13 mouse cellular contexts compared by ENCODE assay signal in the genomic region with DNA sequence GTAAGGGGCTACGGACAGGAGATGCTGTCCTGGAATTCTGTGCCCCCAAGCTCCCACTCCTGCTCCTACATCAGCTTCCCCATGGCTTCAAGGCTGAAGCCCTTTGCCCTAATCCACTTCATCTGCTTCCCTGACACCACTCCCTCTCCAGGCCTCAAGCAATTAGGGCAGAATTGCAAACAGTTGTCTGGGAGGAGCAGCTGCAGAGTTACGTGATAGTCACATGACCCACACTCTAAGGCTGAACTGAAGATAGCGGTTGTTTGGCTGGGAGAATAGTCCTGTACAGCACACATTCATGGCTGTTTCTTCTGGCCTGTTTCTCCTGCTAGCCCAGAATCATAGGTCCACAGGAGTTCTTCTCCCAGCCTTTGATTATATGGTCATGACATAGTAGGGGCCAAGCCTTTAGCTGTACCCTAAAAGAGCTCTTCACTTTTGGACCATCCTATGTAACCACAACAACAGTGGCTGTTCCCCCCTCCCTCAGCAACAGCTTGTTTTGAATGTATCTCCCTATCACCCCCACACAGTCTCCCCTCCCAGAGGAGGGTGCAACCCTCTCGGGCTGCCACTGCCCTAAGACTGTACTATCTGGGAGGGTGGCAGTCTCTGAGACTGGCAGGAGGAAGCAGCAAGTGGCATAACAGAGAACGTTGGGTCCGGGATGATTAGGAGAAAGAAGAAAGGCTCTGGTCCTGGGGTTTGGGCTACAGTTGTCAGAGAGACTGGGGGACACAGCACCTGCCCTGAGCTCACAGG. TPM values are rescaled to one million over a fixed set of nuclear protein-coding genes. Genes with fewer than 3 reads are reported as not detected.
A peak's percentile ranks its signal among the peaks of the same experiment; 100 is the strongest.
DNase-seq lines count a peak whose midpoint lies in the region; ATAC-seq and TF ChIP-seq lines count a peak whose summit lies in the region.
"Had no signal": no experiment of that assay in that cellular context is flagged by ENCODE, and none has a peak within 500 bp of the region (broad histone marks: within the 10 kb centered on the region; RNA-seq: fewer than 3 reads in every experiment).

No protein-coding gene starts in this region.

- H3K27me3 ChIP-seq in midbrain, postnatal 0 days (ENCODE audit: insufficient read depth, low read length): no peaks in the 10 kb centered on the region
- no peaks in the 10 kb centered on the region for H3K27me3 ChIP-seq in midbrain, embryonic 15.5 days (replicated peaks)
- no peaks in the 10 kb centered on the region for H3K27me3 ChIP-seq in embryonic facial prominence, embryonic 10.5 days (replicated peaks; ENCODE audit: low read depth, poor library complexity, severe bottlenecking)
- H3K27me3 ChIP-seq: kidney, embryonic 15.5 days had no signal

- TF ChIP-seq CTCF in midbrain, postnatal 0 days (IDR thresholded peaks at IDR 0.05): no peak

- H3K4me3 ChIP-seq in midbrain, postnatal 0 days (ENCODE audit: low read depth, low read length): no peak overlapping the region
- H3K4me3 ChIP-seq in midbrain, embryonic 15.5 days: no peak overlapping the region
- no peak overlapping the region for H3K4me3 ChIP-seq in embryonic facial prominence, embryonic 10.5 days
- H3K4me3 ChIP-seq: kidney, embryonic 15.5 days had no signal

- H3K4me1 ChIP-seq in midbrain, postnatal 0 days (ENCODE audit: insufficient read depth, low read length): no peaks in the 10 kb centered on the region
- peaks cover 3% of the 10 kb centered on the region; the same call in 1 of the 2 replicates for H3K4me1 ChIP-seq in midbrain, embryonic 15.5 days
- peaks cover 71% of the 10 kb centered on the region for H3K4me1 ChIP-seq in embryonic facial prominence, embryonic 10.5 days

- no peak for ATAC-seq in midbrain, postnatal 0 days (ENCODE audit: low FRiP score)
- no peak for ATAC-seq in midbrain, embryonic 15.5 days (replicated peaks)

- WGBS in midbrain, postnatal 0 days: 60% methylated on average over 6 of the region's 6 CpGs
- WGBS in midbrain, embryonic 15.5 days: 57% methylated on average over 6 of the region's 6 CpGs
- WGBS in embryonic facial prominence, embryonic 10.5 days: 50% methylated on average over 6 of the region's 6 CpGs
- 32% methylated on average over 6 of the region's 6 CpGs for WGBS in large intestine, adult 2 months

- H3K4me2 ChIP-seq in midbrain, postnatal 0 days (ENCODE audit: low read depth, low read length, poor library complexity, severe bottlenecking): no peak overlapping the region
- H3K4me2 ChIP-seq in midbrain, embryonic 15.5 days: no peak overlapping the region
- H3K4me2 ChIP-seq: kidney, embryonic 15.5 days had no signal

- peak; percentile 6 for DNase-seq in midbrain, postnatal 0 days (ENCODE audit: low spot score)
- DNase-seq in embryonic facial prominence, embryonic 10.5 days (ENCODE audit: low spot score): peak; percentile 74
- peak; percentile 73 for DNase-seq in large intestine, adult 2 months (ENCODE audit: low read depth, low spot score)
- DNase-seq in yolk sac, embryonic 10.5 days (ENCODE audit: low spot score): peak; percentile 56
- DNase-seq in adrenal gland, postnatal 14 days: no peak
- no peak for DNase-seq in urinary bladder, postnatal 25 days (ENCODE audit: low spot score)
- DNase-seq in layer of hippocampus, postnatal 25 days (ENCODE audit: extremely low spot score in 1 of 2, low spot score in 1 of 2): no peak
- DNase-seq: cerebellum, adult 9-10 months had no signal

- no peak overlapping the region for H3K9ac ChIP-seq in midbrain, postnatal 0 days (replicated peaks; ENCODE audit: low read length, poor library complexity, severe bottlenecking)
- H3K9ac ChIP-seq in midbrain, embryonic 15.5 days: no peak overlapping the region
- H3K9ac ChIP-seq: kidney, embryonic 15.5 days; liver, embryonic 14.5 days had no signal

- H3K27ac ChIP-seq in midbrain, postnatal 0 days (ENCODE audit: low read depth, low read length): no peak overlapping the region
- no peak overlapping the region for H3K27ac ChIP-seq in midbrain, embryonic 15.5 days
- H3K27ac ChIP-seq in embryonic facial prominence, embryonic 10.5 days (replicated peaks): peak overlapping the region; percentile 82
- H3K27ac ChIP-seq: kidney, embryonic 15.5 days; liver, embryonic 14.5 days had no signal

- H3K9me3 ChIP-seq in midbrain, postnatal 0 days (ENCODE audit: low read length): no peaks in the 10 kb centered on the region
- H3K9me3 ChIP-seq in midbrain, embryonic 15.5 days: no peaks in the 10 kb centered on the region
- H3K9me3 ChIP-seq in embryonic facial prominence, embryonic 10.5 days: no peaks in the 10 kb centered on the region
- H3K9me3 ChIP-seq: kidney, embryonic 15.5 days had no signal

- H3K36me3 ChIP-seq in midbrain, postnatal 0 days (ENCODE audit: insufficient read depth, low read length): no peaks in the 10 kb centered on the region
- no peaks in the 10 kb centered on the region for H3K36me3 ChIP-seq in midbrain, embryonic 15.5 days (replicated peaks)
- H3K36me3 ChIP-seq in embryonic facial prominence, embryonic 10.5 days (replicated peaks): no peaks in the 10 kb centered on the region
- H3K36me3 ChIP-seq: kidney, embryonic 15.5 days had no signal

RNA-seq across cellular contexts. Expression of a gene that starts 3.8 kb away (rescaled TPM):
- not detected in 2 replicates for total RNA-seq in midbrain, postnatal 0 days (2014; rRNA removed)
- not detected in 2 replicates for polyA plus RNA-seq in midbrain, postnatal 0 days (2015; fragmentation: Nextera tagmentation; extraction: Ambion mirVana)
- 0.36 TPM in 1 of 2 replicates, not detected in the other for polyA plus RNA-seq in midbrain, embryonic 15.5 days (2015; fragmentation: Nextera tagmentation; extraction: Ambion mirVana)
- not detected in 2 replicates for polyA plus RNA-seq in embryonic facial prominence, embryonic 10.5 days (2016; fragmentation: Nextera tagmentation; extraction: Ambion mirVana)
- 606 and 786 TPM in 2 replicates for polyA plus RNA-seq in large intestine, adult 2 months (2012; rRNA removed)
- not detected in 2 replicates for total RNA-seq in adrenal gland, postnatal 14 days (2021)
- not detected for total RNA-seq in layer of hippocampus, postnatal 25 days (2021)
- total RNA-seq: granulocyte monocyte progenitor cell, adult 5-6 weeks had no signal
- polyA plus RNA-seq: neural tube, embryonic 14.5 days had no signal

RNA-seq across cellular contexts. Expression of a gene that starts 7.6 kb away (rescaled TPM):
- total RNA-seq in midbrain, postnatal 0 days (2014; rRNA removed): not detected in 2 replicates
- not detected in 2 replicates for polyA plus RNA-seq in midbrain, postnatal 0 days (2015; fragmentation: Nextera tagmentation; extraction: Ambion mirVana)
- polyA plus RNA-seq in midbrain, embryonic 15.5 days (2015; fragmentation: Nextera tagmentation; extraction: Ambion mirVana): not detected in 2 replicates
- not detected in 2 replicates for polyA plus RNA-seq in embryonic facial prominence, embryonic 10.5 days (2016; fragmentation: Nextera tagmentation; extraction: Ambion mirVana)
- polyA plus RNA-seq in large intestine, adult 2 months (2012; rRNA removed): 0.38 TPM in 1 of 2 replicates, not detected in the other
- total RNA-seq in adrenal gland, postnatal 14 days (2021): not detected in 2 replicates
- total RNA-seq in layer of hippocampus, postnatal 25 days (2021): not detected
- total RNA-seq: granulocyte monocyte progenitor cell, adult 5-6 weeks had no signal
- polyA plus RNA-seq: kidney, embryonic 15.5 days; liver, embryonic 14.5 days; neural tube, embryonic 14.5 days had no signal

RNA-seq across cellular contexts. Expression of a gene that starts 18.6 kb away (rescaled TPM):
- 22.8 and 28.6 TPM in 2 replicates for total RNA-seq in midbrain, postnatal 0 days (2014; rRNA removed)
- polyA plus RNA-seq in midbrain, postnatal 0 days (2015; fragmentation: Nextera tagmentation; extraction: Ambion mirVana): 21.0 and 25.5 TPM in 2 replicates
- 11.3 and 11.4 TPM in 2 replicates for polyA plus RNA-seq in midbrain, embryonic 15.5 days (2015; fragmentation: Nextera tagmentation; extraction: Ambion mirVana)
- polyA plus RNA-seq in embryonic facial prominence, embryonic 10.5 days (2016; fragmentation: Nextera tagmentation; extraction: Ambion mirVana): 1.1 TPM in 2 replicates
- polyA plus RNA-seq in large intestine, adult 2 months (2012; rRNA removed): 0.63 and 0.84 TPM in 2 replicates
- total RNA-seq in adrenal gland, postnatal 14 days (2021): 1.7 and 3.3 TPM in 2 replicates
- total RNA-seq in layer of hippocampus, postnatal 25 days (2021): 1 to 10 TPM; 3.6 to 4.0 TPM
- total RNA-seq: granulocyte monocyte progenitor cell, adult 5-6 weeks had no signal
- polyA plus RNA-seq: liver, embryonic 14.5 days had no signal

RNA-seq across cellular contexts. Expression of a gene that starts 26.2 kb away (rescaled TPM):
- not detected in 2 replicates for total RNA-seq in midbrain, postnatal 0 days (2014; rRNA removed)
- not detected in 2 replicates for polyA plus RNA-seq in midbrain, postnatal 0 days (2015; fragmentation: Nextera tagmentation; extraction: Ambion mirVana)
- polyA plus RNA-seq in midbrain, embryonic 15.5 days (2015; fragmentation: Nextera tagmentation; extraction: Ambion mirVana): not detected in 2 replicates
- not detected in 2 replicates for polyA plus RNA-seq in embryonic facial prominence, embryonic 10.5 days (2016; fragmentation: Nextera tagmentation; extraction: Ambion mirVana)
- polyA plus RNA-seq in large intestine, adult 2 months (2012; rRNA removed): not detected in 2 replicates
- total RNA-seq in adrenal gland, postnatal 14 days (2021): not detected in 2 replicates
- not detected for total RNA-seq in layer of hippocampus, postnatal 25 days (2021)
- total RNA-seq: granulocyte monocyte progenitor cell, adult 5-6 weeks had no signal
- polyA plus RNA-seq: kidney, embryonic 15.5 days; neural tube, embryonic 14.5 days had no signal

RNA-seq across cellular contexts. Expression of a gene that starts 39.5 kb away (rescaled TPM):
- total RNA-seq in midbrain, postnatal 0 days (2014; rRNA removed): 29.9 and 31.9 TPM in 2 replicates
- 19.9 and 22.5 TPM in 2 replicates for polyA plus RNA-seq in midbrain, postnatal 0 days (2015; fragmentation: Nextera tagmentation; extraction: Ambion mirVana)
- 37.3 and 39.8 TPM in 2 replicates for polyA plus RNA-seq in midbrain, embryonic 15.5 days (2015; fragmentation: Nextera tagmentation; extraction: Ambion mirVana)
- polyA plus RNA-seq in embryonic facial prominence, embryonic 10.5 days (2016; fragmentation: Nextera tagmentation; extraction: Ambion mirVana): 32.0 and 32.8 TPM in 2 replicates
- 12.8 and 17.9 TPM in 2 replicates for polyA plus RNA-seq in large intestine, adult 2 months (2012; rRNA removed)
- total RNA-seq in adrenal gland, postnatal 14 days (2021): 73.0 and 118 TPM in 2 replicates
- 10 to 100 TPM; 62.5 to 85.0 TPM for total RNA-seq in layer of hippocampus, postnatal 25 days (2021)

Comparison
In these comparisons a context has a peak if more than half of its experiments do, and no peak if none do; other contexts are left out.
1. DNase-seq: peak in midbrain, postnatal 0 days (single experiment), embryonic facial prominence, embryonic 10.5 days (single experiment), large intestine, adult 2 months (single experiment) and yolk sac, embryonic 10.5 days (single experiment); none in adrenal gland, postnatal 14 days (single experiment), urinary bladder, postnatal 25 days (single experiment) and layer of hippocampus, postnatal 25 days (0 of 2).
2. RNA of a gene that starts 3.8 kb away (polyA plus RNA-seq): 606 to 786 TPM in large intestine, adult 2 months; 0.36 TPM in midbrain, embryonic 15.5 days, not detected in embryonic facial prominence, embryonic 10.5 days and not detected in midbrain, postnatal 0 days; every median in the first group is over 100 times any median in the second.